Mouse (Mus musculus): ENCODE measurements around the gene Mmp2. TPM values are rescaled to one million over a fixed set of nuclear protein-coding genes. Genes with fewer than 3 reads are reported as not detected.
"Not testable (repeated sequence)": the region's sequence is repeated elsewhere in the genome, so short reads cannot be mapped to it uniquely, and the experiment has no call there.

Mmp2 gene
- polyA plus RNA-seq, 1 experiment from 2014 or later = 131 TPM

GRCm38 (mm10) chr8:92870281-92870680, 43.2 kb downstream of the Mmp2 start:
- Histone ChIP-seq H3K9ac (ENCODE audit: low read length) (no peak overlapping the region), H3K4me2 (ENCODE audit: low read length) (no peak overlapping the region), H3K36me3 (ENCODE audit: control insufficient read depth, insufficient read depth, low read length) (no peaks in the 10 kb centered on the region), H3K4me1 (ENCODE audit: control insufficient read depth in 2 of 2, insufficient read depth in 2 of 2, low read length in 2 of 2) (no peaks in the 10 kb centered on the region), H3K27ac (replicated peaks in 1 of 2; ENCODE audit: control insufficient read depth in 1 of 2, insufficient read depth in 1 of 2, low read depth in 2 of 2, low read length in 2 of 2) (no peak overlapping the region), H3K4me3 (ENCODE audit: control insufficient read depth in 1 of 2, insufficient read depth in 1 of 2, low read depth in 1 of 2, low read length in 2 of 2) (no peak overlapping the region), H3K9me3 (ENCODE audit: control insufficient read depth, low read length) (no peaks in the 10 kb centered on the region), H3K27me3 (ENCODE audit: control insufficient read depth, insufficient read depth, low read length) (no peaks in the 10 kb centered on the region)
- WGBS = 67% methylated on average over 7 of the region's 7 CpGs
- no peak for ATAC-seq (ENCODE audit: insufficient number of reproducible peaks, insufficient read depth, low FRiP score, low read depth)

- Histone ChIP-seq H3K9me3 (ENCODE audit: control insufficient read depth, low read length) (no peaks in the 10 kb centered on the region), H3K4me1 (ENCODE audit: control insufficient read depth in 2 of 2, insufficient read depth in 2 of 2, low read length in 2 of 2) (no peaks in the 10 kb centered on the region), H3K4me2 (ENCODE audit: low read length) (no peak overlapping the region), H3K36me3 (ENCODE audit: control insufficient read depth, insufficient read depth, low read length) (no peaks in the 10 kb centered on the region), H3K27me3 (ENCODE audit: control insufficient read depth, insufficient read depth, low read length) (no peaks in the 10 kb centered on the region), H3K27ac (replicated peaks in 1 of 2; ENCODE audit: control insufficient read depth in 1 of 2, insufficient read depth in 1 of 2, low read depth in 2 of 2, low read length in 2 of 2) (no peak overlapping the region), H3K9ac (ENCODE audit: low read length) (no peak overlapping the region), H3K4me3 (ENCODE audit: control insufficient read depth in 1 of 2, insufficient read depth in 1 of 2, low read depth in 1 of 2, low read length in 2 of 2) (no peak overlapping the region)
- 67% methylated on average over 10 of the region's 10 CpGs for WGBS
- ATAC-seq (ENCODE audit: insufficient number of reproducible peaks, insufficient read depth, low FRiP score, low read depth) = no peak
Observed at GRCm38 (mm10) chr8:92872063-92872759, 45.1 kb downstream of the Mmp2 start.

GRCm38 (mm10) chr8:92875795-92876194, 48.7 kb downstream of the Mmp2 start:
- no peak overlapping the region for H3K27ac ChIP-seq (replicated peaks in 1 of 2; ENCODE audit: control insufficient read depth in 1 of 2, insufficient read depth in 1 of 2, low read depth in 2 of 2, low read length in 2 of 2)
- H3K4me1 ChIP-seq (ENCODE audit: control insufficient read depth in 2 of 2, insufficient read depth in 2 of 2, low read length in 2 of 2) = no peaks in the 10 kb centered on the region
- H3K4me2 ChIP-seq (ENCODE audit: low read length) = no peak overlapping the region
- no peak for ATAC-seq (ENCODE audit: insufficient number of reproducible peaks, insufficient read depth, low FRiP score, low read depth)
- WGBS = 81% methylated on average over 10 of the region's 10 CpGs
- H3K9ac ChIP-seq (ENCODE audit: low read length) = no peak overlapping the region
- no peaks in the 10 kb centered on the region for H3K27me3 ChIP-seq (ENCODE audit: control insufficient read depth, insufficient read depth, low read length)
- H3K9me3 ChIP-seq (ENCODE audit: control insufficient read depth, low read length) = peaks cover 7% of the 10 kb centered on the region; the same call in 1 of the 2 replicates
- H3K36me3 ChIP-seq (ENCODE audit: control insufficient read depth, insufficient read depth, low read length) = 0 out of 2 replicates have a peak, but pooled peaks cover 3% of the 10 kb centered on the region
- no peak overlapping the region for H3K4me3 ChIP-seq (ENCODE audit: control insufficient read depth in 1 of 2, insufficient read depth in 1 of 2, low read depth in 1 of 2, low read length in 2 of 2)

- Histone ChIP-seq H3K4me1 (ENCODE audit: control insufficient read depth in 2 of 2, insufficient read depth in 2 of 2, low read length in 2 of 2) (no peaks in the 10 kb centered on the region), H3K9ac (ENCODE audit: low read length) (no peak overlapping the region), H3K9me3 (ENCODE audit: control insufficient read depth, low read length) (peaks cover 7% of the 10 kb centered on the region; the same call in 1 of the 2 replicates), H3K36me3 (ENCODE audit: control insufficient read depth, insufficient read depth, low read length) (0 out of 2 replicates have a peak, but pooled peaks cover 3% of the 10 kb centered on the region), H3K27me3 (ENCODE audit: control insufficient read depth, insufficient read depth, low read length) (no peaks in the 10 kb centered on the region), H3K4me2 (ENCODE audit: low read length) (no peak overlapping the region), H3K4me3 (ENCODE audit: control insufficient read depth in 1 of 2, insufficient read depth in 1 of 2, low read depth in 1 of 2, low read length in 2 of 2) (no peak overlapping the region), H3K27ac (replicated peaks in 1 of 2; ENCODE audit: control insufficient read depth in 1 of 2, insufficient read depth in 1 of 2, low read depth in 2 of 2, low read length in 2 of 2) (no peak overlapping the region)
- no peak for ATAC-seq (ENCODE audit: insufficient number of reproducible peaks, insufficient read depth, low FRiP score, low read depth)
- WGBS = 62% methylated on average over 4 of the region's 4 CpGs
Observed at GRCm38 (mm10) chr8:92881247-92881646, 54.2 kb downstream of the Mmp2 start.

GRCm38 (mm10) chr8:92883771-92884170, 56.7 kb downstream of the Mmp2 start:
- Histone ChIP-seq H3K36me3 (ENCODE audit: control insufficient read depth, insufficient read depth, low read length) (0 out of 2 replicates have a peak, but pooled peaks cover 3% of the 10 kb centered on the region), H3K4me3 (ENCODE audit: control insufficient read depth in 1 of 2, insufficient read depth in 1 of 2, low read depth in 1 of 2, low read length in 2 of 2) (no peak overlapping the region), H3K4me2 (ENCODE audit: low read length) (no peak overlapping the region), H3K4me1 (ENCODE audit: control insufficient read depth in 2 of 2, insufficient read depth in 2 of 2, low read length in 2 of 2) (no peaks in the 10 kb centered on the region), H3K27me3 (ENCODE audit: control insufficient read depth, insufficient read depth, low read length) (no peaks in the 10 kb centered on the region), H3K27ac (replicated peaks in 1 of 2; ENCODE audit: control insufficient read depth in 1 of 2, insufficient read depth in 1 of 2, low read depth in 2 of 2, low read length in 2 of 2) (no peak overlapping the region), H3K9me3 (ENCODE audit: control insufficient read depth, low read length) (peaks cover 7% of the 10 kb centered on the region; the same call in 1 of the 2 replicates), H3K9ac (ENCODE audit: low read length) (no peak overlapping the region)
- 66% methylated on average over 2 of the region's 2 CpGs for WGBS
- ATAC-seq (ENCODE audit: insufficient number of reproducible peaks, insufficient read depth, low FRiP score, low read depth) = no peak

GRCm38 (mm10) chr8:92892216-92892615, 65.1 kb downstream of the Mmp2 start:
- not testable (repeated sequence) for H3K4me3 ChIP-seq (ENCODE audit: control insufficient read depth in 1 of 2, insufficient read depth in 1 of 2, low read depth in 1 of 2, low read length in 2 of 2); H3K36me3 ChIP-seq (ENCODE audit: control insufficient read depth, insufficient read depth, low read length); H3K4me2 ChIP-seq (ENCODE audit: low read length); H3K9ac ChIP-seq (ENCODE audit: low read length); ATAC-seq (ENCODE audit: insufficient number of reproducible peaks, insufficient read depth, low FRiP score, low read depth); H3K27ac ChIP-seq (replicated peaks in 1 of 2; ENCODE audit: control insufficient read depth in 1 of 2, insufficient read depth in 1 of 2, low read depth in 2 of 2, low read length in 2 of 2); H3K4me1 ChIP-seq (ENCODE audit: control insufficient read depth in 2 of 2, insufficient read depth in 2 of 2, low read length in 2 of 2); H3K9me3 ChIP-seq (ENCODE audit: control insufficient read depth, low read length); H3K27me3 ChIP-seq (ENCODE audit: control insufficient read depth, insufficient read depth, low read length)
- WGBS = 53% methylated on average over 3 of the region's 3 CpGs

GRCm38 (mm10) chr8:92893870-92894269, 66.8 kb downstream of the Mmp2 start:
- no peak overlapping the region for H3K9ac ChIP-seq (ENCODE audit: low read length)
- no peak overlapping the region for H3K4me3 ChIP-seq (ENCODE audit: control insufficient read depth in 1 of 2, insufficient read depth in 1 of 2, low read depth in 1 of 2, low read length in 2 of 2)
- H3K4me2 ChIP-seq (ENCODE audit: low read length) = no peak overlapping the region
- no peaks in the 10 kb centered on the region for H3K9me3 ChIP-seq (ENCODE audit: control insufficient read depth, low read length)
- ATAC-seq (ENCODE audit: insufficient number of reproducible peaks, insufficient read depth, low FRiP score, low read depth) = no peak
- no peaks in the 10 kb centered on the region for H3K36me3 ChIP-seq (ENCODE audit: control insufficient read depth, insufficient read depth, low read length)
- 73% methylated on average over 2 of the region's 2 CpGs for WGBS
- H3K27me3 ChIP-seq (ENCODE audit: control insufficient read depth, insufficient read depth, low read length) = no peaks in the 10 kb centered on the region
- no peak overlapping the region for H3K27ac ChIP-seq (replicated peaks in 1 of 2; ENCODE audit: control insufficient read depth in 1 of 2, insufficient read depth in 1 of 2, low read depth in 2 of 2, low read length in 2 of 2)
- H3K4me1 ChIP-seq (ENCODE audit: control insufficient read depth in 2 of 2, insufficient read depth in 2 of 2, low read length in 2 of 2) = no peaks in the 10 kb centered on the region

GRCm38 (mm10) chr8:92895053-92895452, 68.0 kb downstream of the Mmp2 start:
- no peak overlapping the region for H3K27ac ChIP-seq (replicated peaks in 1 of 2; ENCODE audit: control insufficient read depth in 1 of 2, insufficient read depth in 1 of 2, low read depth in 2 of 2, low read length in 2 of 2)
- no peaks in the 10 kb centered on the region for H3K4me1 ChIP-seq (ENCODE audit: control insufficient read depth in 2 of 2, insufficient read depth in 2 of 2, low read length in 2 of 2)
- H3K36me3 ChIP-seq (ENCODE audit: control insufficient read depth, insufficient read depth, low read length) = no peaks in the 10 kb centered on the region
- H3K27me3 ChIP-seq (ENCODE audit: control insufficient read depth, insufficient read depth, low read length) = no peaks in the 10 kb centered on the region
- H3K9me3 ChIP-seq (ENCODE audit: control insufficient read depth, low read length) = no peaks in the 10 kb centered on the region
- no peak overlapping the region for H3K4me2 ChIP-seq (ENCODE audit: low read length)
- WGBS = 88% methylated on average over 7 of the region's 7 CpGs
- ATAC-seq (ENCODE audit: insufficient number of reproducible peaks, insufficient read depth, low FRiP score, low read depth) = no peak
- no peak overlapping the region for H3K9ac ChIP-seq (ENCODE audit: low read length)
- H3K4me3 ChIP-seq (ENCODE audit: control insufficient read depth in 1 of 2, insufficient read depth in 1 of 2, low read depth in 1 of 2, low read length in 2 of 2) = no peak overlapping the region

All from heart, embryonic 14.5 days (tissue).